Mouse (Mus musculus): ENCODE measurements around the gene Rab12. TPM values are rescaled to one million over a fixed set of nuclear protein-coding genes. Genes with fewer than 3 reads are reported as not detected.

Rab12 gene
- 42.8 and 52.9 TPM in 2 replicates for polyA plus RNA-seq (2014; fragmentation: Nextera tagmentation; extraction: Ambion mirVana)

DNA sequence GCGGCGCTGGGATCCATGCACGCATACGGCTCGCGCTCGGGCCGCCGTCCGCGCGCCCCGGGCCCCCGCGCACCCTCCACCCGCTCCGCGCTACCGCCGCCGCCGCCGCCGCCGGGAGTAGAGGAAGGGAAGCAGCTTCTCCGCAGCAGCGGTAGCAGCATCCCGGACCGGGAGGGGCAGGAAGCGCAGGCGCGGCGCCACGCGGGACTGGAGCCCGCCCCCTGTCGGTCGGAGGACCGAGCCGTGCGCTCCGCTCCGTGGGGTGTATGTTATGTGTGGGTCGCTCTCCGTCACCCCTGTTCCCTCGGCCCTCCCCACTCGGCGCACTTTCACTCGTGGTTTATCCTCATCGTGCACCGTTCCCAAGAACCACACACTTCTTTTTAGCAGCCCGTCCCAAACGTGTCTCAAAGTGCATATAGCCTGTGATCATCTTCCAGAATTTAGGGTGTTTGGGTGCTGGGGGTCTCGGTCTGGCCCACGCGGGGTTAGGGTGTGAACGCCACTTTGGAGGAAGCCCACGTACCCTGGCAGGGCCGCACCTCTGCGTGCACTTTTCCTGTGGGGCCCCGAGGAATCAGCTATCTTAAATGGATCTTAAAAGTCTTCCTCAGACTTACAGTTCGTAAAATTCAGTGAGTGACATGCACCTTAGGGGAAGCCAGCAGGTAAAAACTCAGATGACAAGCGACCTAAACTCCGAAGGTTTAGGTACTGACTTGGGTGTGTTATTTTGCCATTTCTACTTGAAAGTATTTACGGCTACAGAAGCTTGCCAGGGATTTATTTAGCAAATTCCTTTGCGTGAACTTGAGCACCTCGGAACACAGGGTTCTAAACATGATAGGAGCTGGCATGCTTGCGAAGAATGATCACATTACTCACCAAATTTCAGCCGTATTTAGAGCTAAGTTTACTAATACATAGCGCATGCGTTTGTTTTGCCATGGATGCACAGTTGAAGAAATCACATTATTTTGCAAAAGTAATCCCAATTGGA lies at the start of gene Rab12:
Gene Rab12, minus strand, starts transcription at position 176 of the 1,000 bp plus-strand sequence.
- Histone ChIP-seq H3K36me3 (ENCODE audit: control insufficient read depth, insufficient read depth, low read length) (no peaks in the 10 kb centered on the region), H3K9ac (replicated peaks; ENCODE audit: low read depth, low read length) (peak within 1 kb of the TSS; percentile 97), H3K9me3 (ENCODE audit: control insufficient read depth, low read depth, low read length) (no peaks in the 10 kb centered on the region), H3K27ac (ENCODE audit: low read length) (peak within 1 kb of the TSS; percentile 21; the same call in 1 of the 2 replicates), H3K4me2 (replicated peaks; ENCODE audit: low read depth, low read length) (peak within 1 kb of the TSS; percentile 82), H3K27me3 (ENCODE audit: control insufficient read depth, insufficient read depth, low read length) (no peaks in the 10 kb centered on the region), H3K4me3 (ENCODE audit: low read depth, low read length) (peak within 1 kb of the TSS; percentile 99), H3K4me1 (ENCODE audit: control insufficient read depth, insufficient read depth, low read length) (peaks cover 16% of the 10 kb centered on the region)
- 9% methylated on average over 47 of the region's 71 CpGs for WGBS
- ATAC-seq (ENCODE audit: insufficient number of reproducible peaks, insufficient read depth, low FRiP score, low read depth), result peak; percentile 91

GRCm38 (mm10) chr17:66564213-66564612 lies 44.7 kb upstream of the Rab12 start:
- H3K27ac ChIP-seq (ENCODE audit: low read length), result no peak overlapping the region
- no peaks in the 10 kb centered on the region for H3K4me1 ChIP-seq (ENCODE audit: control insufficient read depth, insufficient read depth, low read length)
- no peaks in the 10 kb centered on the region for H3K27me3 ChIP-seq (ENCODE audit: control insufficient read depth, insufficient read depth, low read length)
- H3K4me3 ChIP-seq (ENCODE audit: low read depth, low read length), result no peak overlapping the region
- no peak overlapping the region for H3K4me2 ChIP-seq (replicated peaks; ENCODE audit: low read depth, low read length)
- WGBS, result 57% methylated on average over 7 of the region's 7 CpGs
- no peak overlapping the region for H3K9ac ChIP-seq (replicated peaks; ENCODE audit: low read depth, low read length)
- H3K9me3 ChIP-seq (ENCODE audit: control insufficient read depth, low read depth, low read length), result peaks cover 4% of the 10 kb centered on the region; the same call in 1 of the 2 replicates
- H3K36me3 ChIP-seq (ENCODE audit: control insufficient read depth, insufficient read depth, low read length), result no peaks in the 10 kb centered on the region
- ATAC-seq (ENCODE audit: insufficient number of reproducible peaks, insufficient read depth, low FRiP score, low read depth), result peak; percentile 49; the same call in 1 of the 2 replicates

DNA sequence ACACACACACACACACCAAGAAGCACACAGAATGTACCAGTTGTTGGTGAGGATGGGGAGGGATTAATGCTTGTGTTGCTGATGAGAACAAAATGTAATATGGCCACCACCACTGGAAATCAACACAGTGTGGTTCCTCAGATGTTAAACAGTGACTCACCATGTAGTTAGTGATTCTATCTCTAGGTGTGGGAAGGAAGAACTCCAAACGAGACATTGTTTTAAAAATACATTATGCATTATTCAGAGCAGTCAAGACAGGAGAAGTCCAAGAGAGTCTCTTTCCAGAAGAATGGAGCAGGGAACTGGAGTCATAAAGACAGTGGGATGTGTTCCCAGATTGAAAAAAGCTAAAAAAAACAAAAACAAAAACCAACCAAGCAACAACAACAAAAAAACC lies 44.0 kb upstream of the Rab12 start:
- H3K4me2 ChIP-seq (replicated peaks; ENCODE audit: low read depth, low read length), result no peak overlapping the region
- peaks cover 4% of the 10 kb centered on the region; the same call in 1 of the 2 replicates for H3K9me3 ChIP-seq (ENCODE audit: control insufficient read depth, low read depth, low read length)
- H3K27me3 ChIP-seq (ENCODE audit: control insufficient read depth, insufficient read depth, low read length), result no peaks in the 10 kb centered on the region
- no peak overlapping the region for H3K27ac ChIP-seq (ENCODE audit: low read length)
- ATAC-seq (ENCODE audit: insufficient number of reproducible peaks, insufficient read depth, low FRiP score, low read depth), result no peak
- WGBS, result 69% methylated on average over 1 of the region's 1 CpGs
- H3K4me3 ChIP-seq (ENCODE audit: low read depth, low read length), result no peak overlapping the region
- H3K4me1 ChIP-seq (ENCODE audit: control insufficient read depth, insufficient read depth, low read length), result no peaks in the 10 kb centered on the region
- H3K36me3 ChIP-seq (ENCODE audit: control insufficient read depth, insufficient read depth, low read length), result no peaks in the 10 kb centered on the region
- no peak overlapping the region for H3K9ac ChIP-seq (replicated peaks; ENCODE audit: low read depth, low read length)

- Histone ChIP-seq H3K9ac (replicated peaks; ENCODE audit: low read depth, low read length) (no peak overlapping the region), H3K4me2 (replicated peaks; ENCODE audit: low read depth, low read length) (no peak overlapping the region), H3K36me3 (ENCODE audit: control insufficient read depth, insufficient read depth, low read length) (no peaks in the 10 kb centered on the region), H3K4me1 (ENCODE audit: control insufficient read depth, insufficient read depth, low read length) (no peaks in the 10 kb centered on the region), H3K4me3 (ENCODE audit: low read depth, low read length) (no peak overlapping the region), H3K9me3 (ENCODE audit: control insufficient read depth, low read depth, low read length) (peaks cover 4% of the 10 kb centered on the region; the same call in 1 of the 2 replicates), H3K27ac (ENCODE audit: low read length) (no peak overlapping the region), H3K27me3 (ENCODE audit: control insufficient read depth, insufficient read depth, low read length) (no peaks in the 10 kb centered on the region)
- 53% methylated on average over 2 of the region's 2 CpGs for WGBS
- ATAC-seq (ENCODE audit: insufficient number of reproducible peaks, insufficient read depth, low FRiP score, low read depth), result no peak
Observed at GRCm38 (mm10) chr17:66561380-66561779, 41.9 kb upstream of the Rab12 start.

DNA sequence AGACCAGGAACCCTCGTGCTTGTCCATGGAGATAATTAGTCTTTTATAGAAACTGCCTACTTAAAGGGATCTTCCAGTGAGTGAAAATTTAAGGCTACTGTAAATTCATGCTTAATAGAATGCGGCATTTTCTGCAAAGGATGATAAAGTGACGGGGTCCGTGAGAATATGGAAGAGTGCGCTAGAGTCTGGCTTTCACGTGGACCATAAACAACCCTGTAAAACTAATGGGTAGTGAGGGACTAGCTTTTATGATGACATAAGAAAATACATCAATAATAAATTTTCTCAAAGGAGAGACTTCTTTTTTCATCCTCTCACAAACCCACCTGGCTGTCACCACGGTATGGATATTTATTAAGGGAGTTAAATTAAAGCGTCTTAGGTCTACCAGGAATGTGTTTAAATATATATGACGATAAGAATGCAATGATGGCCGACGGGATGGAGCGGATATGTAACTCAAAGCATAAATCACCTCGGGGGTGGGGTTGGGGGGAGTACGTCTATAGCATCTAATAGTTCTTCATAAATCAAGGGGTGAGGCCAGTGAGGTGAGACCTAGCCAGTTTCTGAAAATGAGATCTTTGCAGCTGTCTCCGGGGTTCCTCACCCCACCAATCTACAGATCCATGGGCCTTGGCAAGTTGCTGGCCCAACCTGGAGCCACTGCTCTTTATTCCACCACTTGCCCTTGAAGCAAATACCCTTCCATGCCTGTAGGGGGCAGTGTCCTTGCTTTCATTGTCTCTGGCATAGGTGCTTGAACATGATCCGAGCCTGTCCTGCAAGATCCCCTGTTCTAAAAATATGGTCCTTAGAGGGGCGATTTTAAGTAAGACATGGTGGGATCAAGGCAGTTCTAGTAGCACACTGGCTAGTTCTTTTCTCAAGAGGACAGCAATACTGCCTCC lies 39.1 kb upstream of the Rab12 start:
- Histone ChIP-seq H3K36me3 (ENCODE audit: control insufficient read depth, insufficient read depth, low read length) (no peaks in the 10 kb centered on the region), H3K9ac (replicated peaks; ENCODE audit: low read depth, low read length) (no peak overlapping the region), H3K4me2 (replicated peaks; ENCODE audit: low read depth, low read length) (no peak overlapping the region), H3K27ac (ENCODE audit: low read length) (no peak overlapping the region), H3K4me1 (ENCODE audit: control insufficient read depth, insufficient read depth, low read length) (no peaks in the 10 kb centered on the region), H3K9me3 (ENCODE audit: control insufficient read depth, low read depth, low read length) (no peaks in the 10 kb centered on the region), H3K27me3 (ENCODE audit: control insufficient read depth, insufficient read depth, low read length) (no peaks in the 10 kb centered on the region), H3K4me3 (ENCODE audit: low read depth, low read length) (no peak overlapping the region)
- no peak for ATAC-seq (ENCODE audit: insufficient number of reproducible peaks, insufficient read depth, low FRiP score, low read depth)
- 69% methylated on average over 17 of the region's 17 CpGs for WGBS

DNA sequence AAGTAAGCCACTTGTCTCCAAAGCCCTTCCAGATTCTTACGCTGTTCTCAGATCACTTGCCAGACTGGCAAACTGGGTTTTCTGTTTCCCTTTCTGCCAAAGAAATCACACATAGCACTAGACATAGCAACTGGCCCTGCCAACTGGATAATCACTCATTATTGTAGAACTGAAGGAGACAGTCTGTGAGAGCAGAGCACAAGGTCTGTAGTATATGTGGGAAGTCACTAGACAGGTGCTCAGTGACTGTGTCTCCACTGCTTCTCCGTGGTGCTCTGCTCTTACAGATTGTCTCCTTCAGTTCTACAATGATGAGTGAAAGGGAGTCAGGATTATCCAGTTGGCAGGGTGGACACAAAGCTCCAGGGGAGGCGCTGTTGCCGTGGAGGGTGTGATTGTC lies 33.2 kb upstream of the Rab12 start:
- no peak for ATAC-seq (ENCODE audit: insufficient number of reproducible peaks, insufficient read depth, low FRiP score, low read depth)
- Histone ChIP-seq H3K4me2 (replicated peaks; ENCODE audit: low read depth, low read length) (no peak overlapping the region), H3K27ac (ENCODE audit: low read length) (no peak overlapping the region), H3K4me3 (ENCODE audit: low read depth, low read length) (no peak overlapping the region), H3K9ac (replicated peaks; ENCODE audit: low read depth, low read length) (no peak overlapping the region), H3K4me1 (ENCODE audit: control insufficient read depth, insufficient read depth, low read length) (no peaks in the 10 kb centered on the region), H3K9me3 (ENCODE audit: control insufficient read depth, low read depth, low read length) (no peaks in the 10 kb centered on the region), H3K27me3 (ENCODE audit: control insufficient read depth, insufficient read depth, low read length) (no peaks in the 10 kb centered on the region), H3K36me3 (ENCODE audit: control insufficient read depth, insufficient read depth, low read length) (no peaks in the 10 kb centered on the region)
- whole genome bisulfite sequencing, result 77% methylated on average over 4 of the region's 4 CpGs

DNA sequence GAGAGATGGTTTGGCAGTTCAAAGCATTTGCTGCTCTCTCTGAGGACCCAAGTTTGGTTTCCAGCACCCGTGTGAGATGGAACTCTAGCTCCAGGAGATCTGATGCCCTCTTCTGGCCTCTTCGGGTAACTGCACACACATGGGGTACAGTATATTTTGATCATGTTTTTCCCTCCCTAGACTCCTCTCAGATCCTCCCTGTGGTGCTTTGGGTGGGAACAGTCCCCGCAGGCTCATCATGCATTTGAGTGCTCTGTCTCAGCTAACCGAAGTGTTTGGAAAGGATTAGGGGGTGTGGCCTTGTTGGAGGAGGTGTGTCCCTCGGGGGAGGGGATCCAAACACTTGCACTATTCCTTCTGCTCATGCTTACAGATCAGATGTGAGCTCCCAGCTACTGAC lies 31.0 kb upstream of the Rab12 start:
- no peaks in the 10 kb centered on the region for H3K9me3 ChIP-seq (ENCODE audit: control insufficient read depth, low read depth, low read length)
- no peaks in the 10 kb centered on the region for H3K36me3 ChIP-seq (ENCODE audit: control insufficient read depth, insufficient read depth, low read length)
- no peak overlapping the region for H3K27ac ChIP-seq (ENCODE audit: low read length)
- no peaks in the 10 kb centered on the region for H3K27me3 ChIP-seq (ENCODE audit: control insufficient read depth, insufficient read depth, low read length)
- no peak overlapping the region for H3K4me3 ChIP-seq (ENCODE audit: low read depth, low read length)
- no peak overlapping the region for H3K9ac ChIP-seq (replicated peaks; ENCODE audit: low read depth, low read length)
- no peaks in the 10 kb centered on the region for H3K4me1 ChIP-seq (ENCODE audit: control insufficient read depth, insufficient read depth, low read length)
- ATAC-seq (ENCODE audit: insufficient number of reproducible peaks, insufficient read depth, low FRiP score, low read depth), result no peak
- H3K4me2 ChIP-seq (replicated peaks; ENCODE audit: low read depth, low read length), result no peak overlapping the region
- WGBS, result 88% methylated on average over 5 of the region's 5 CpGs

GRCm38 (mm10) chr17:66532285-66532684 lies 12.8 kb upstream of the Rab12 start:
- no peaks in the 10 kb centered on the region for H3K27me3 ChIP-seq (ENCODE audit: control insufficient read depth, insufficient read depth, low read length)
- H3K9ac ChIP-seq (replicated peaks; ENCODE audit: low read depth, low read length), result no peak overlapping the region
- no peaks in the 10 kb centered on the region for H3K9me3 ChIP-seq (ENCODE audit: control insufficient read depth, low read depth, low read length)
- H3K4me3 ChIP-seq (ENCODE audit: low read depth, low read length), result no peak overlapping the region
- no peaks in the 10 kb centered on the region for H3K36me3 ChIP-seq (ENCODE audit: control insufficient read depth, insufficient read depth, low read length)
- no peaks in the 10 kb centered on the region for H3K4me1 ChIP-seq (ENCODE audit: control insufficient read depth, insufficient read depth, low read length)
- H3K4me2 ChIP-seq (replicated peaks; ENCODE audit: low read depth, low read length), result no peak overlapping the region
- 90% methylated on average over 1 of the region's 1 CpGs for WGBS
- no peak for ATAC-seq (ENCODE audit: insufficient number of reproducible peaks, insufficient read depth, low FRiP score, low read depth)
- H3K27ac ChIP-seq (ENCODE audit: low read length), result no peak overlapping the region

Data from stomach, embryonic 14.5 days (tissue).